Mouse (Mus musculus) megakaryocyte, embryonic 14.5 days (primary cell): ENCODE data around the gene Rars2.

Experiments used
- FLI1 ChIP-seq: IDR thresholded peaks from 2 replicates; pipeline ENCODE4 v1.6.1; 2012; ENCODE audit warnings: low read length, inconsistent platforms, mixed read lengths
- GATA1 ChIP-seq: IDR thresholded peaks from 3 replicates; pipeline ENCODE4 v1.6.1; 2012; ENCODE audit warnings: mixed read lengths, low read length, inconsistent platforms, borderline replicate concordance

- TF ChIP-seq GATA1 (no peak), FLI1 (no peak)
These were observed 32.8 kb upstream of the Rars2 start for GRCm38 (mm10) chr4:34581990-34582389.
